Mouse (Mus musculus): Measurements from ENCODE around the gene Nt5m.

DNA sequence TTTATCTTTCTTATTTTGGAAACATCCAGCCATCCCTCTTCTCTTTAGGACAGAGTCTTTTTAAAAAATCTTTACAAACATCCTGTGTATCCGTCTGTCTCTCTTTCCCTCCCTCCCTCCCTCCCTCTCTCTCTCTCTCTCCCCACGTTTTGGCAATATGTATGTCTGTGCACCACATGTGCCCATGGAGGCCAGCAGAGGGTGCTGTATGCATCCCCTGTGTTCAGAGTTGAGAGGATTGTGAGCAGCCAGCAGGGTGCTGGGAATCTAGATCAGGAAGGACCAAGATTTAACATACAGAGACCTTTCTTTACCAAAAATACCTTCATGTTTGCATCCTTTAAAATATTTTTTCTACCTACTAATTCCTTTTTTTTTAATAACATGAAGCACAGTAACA is 7.9 kb downstream of the Nt5m start:
- TF ChIP-seq CTCF (IDR thresholded peaks at IDR 0.05; ENCODE audit: extremely low read depth, insufficient read depth, low read length) (peak; percentile 52), POLR2A (IDR thresholded peaks at IDR 0.05; ENCODE audit: extremely low read depth, insufficient read depth, low read length) (no peak)

Measured in cortical plate, adult 2 months (tissue).